Mouse (Mus musculus) kidney, postnatal 0 days (tissue): ENCODE data around the gene Lnx1. TPM values are rescaled to one million over a fixed set of nuclear protein-coding genes. Genes with fewer than 3 reads are reported as not detected.
A peak's percentile ranks its signal among the peaks of the same experiment; 100 is the strongest.

Experiments used
- ATAC-seq: fragments of 200-750 bp; cut with Nextera tagmentation; replicated peaks from 2 replicates; pipeline ENCODE4 v1.8.0; 2017; ENCODE audit warnings: low read depth, moderate number of reproducible peaks, moderate TSS enrichment, moderate library complexity; ENCODE audit not compliant: low FRiP score
- DNase-seq: peaks from one replicate; pipeline ENCODE4 v3.0.0-alpha.2; 2016; ENCODE audit warnings: low spot score
- H3K27ac ChIP-seq: fragments of 300-500 bp; sonication (generic); 2 replicates; pipeline ENCODE4 v1.5.1; 2014; ENCODE audit warnings: mild to moderate bottlenecking
- H3K27me3 ChIP-seq: fragments of 300-500 bp; sonication (generic); 2 replicates; pipeline ENCODE4 v1.6.1; 2014; ENCODE audit warnings: low read length, mixed read lengths; ENCODE audit not compliant: insufficient read depth
- H3K36me3 ChIP-seq: fragments of 300-500 bp; sonication (generic); 2 replicates; pipeline ENCODE4 v1.6.1; 2014; ENCODE audit warnings: low read length, mixed read lengths; ENCODE audit not compliant: insufficient read depth
- H3K4me1 ChIP-seq: fragments of 300-500 bp; sonication (generic); replicated peaks from 2 replicates; pipeline ENCODE4 v1.6.1; 2014; ENCODE audit warnings: antibody characterized with exemption, low read length, mixed read lengths; ENCODE audit not compliant: insufficient read depth
- H3K4me2 ChIP-seq: fragments of 300-500 bp; sonication (generic); 2 replicates; pipeline ENCODE4 v1.6.1; 2014; ENCODE audit warnings: mild to moderate bottlenecking, low read length, moderate library complexity, mixed read lengths
- H3K4me3 ChIP-seq: fragments of 300-500 bp; sonication (generic); replicated peaks from 2 replicates; pipeline ENCODE4 v1.5.1; 2014; ENCODE audit warnings: low read depth, low read length
- H3K9ac ChIP-seq: fragments of 300-500 bp; sonication (generic); 2 replicates; pipeline ENCODE4 v1.6.1; 2014; ENCODE audit warnings: low read depth, low read length
- H3K9me3 ChIP-seq: fragments of 300-500 bp; sonication (generic); replicated peaks from 2 replicates; pipeline ENCODE4 v1.6.1; 2016; ENCODE audit warnings: low read length, inconsistent platforms, mixed read lengths
- CTCF ChIP-seq: IDR thresholded peaks from 2 replicates; pipeline ENCODE4 v1.5.1; 2016; ENCODE audit warnings: antibody characterized with exemption, low read depth, mild to moderate bottlenecking, moderate library complexity
- WGBS: fragments of 180-500 bp; shearing (Covaris S2); extraction: QIAGEN DNeasy Blood & Tissue Kit; methylation state at CpG from one replicate; pipeline ENCODE4 v1.1.7; 2014; 5-methylcytosine and 5-hydroxymethylcytosine counted together
- polyA plus RNA-seq: library from polyadenylated mRNA; unstranded; fragments of >200 nt; fragmentation: Nextera tagmentation; extraction: Ambion mirVana; gene quantifications from 2 replicates; pipeline ENCODE4 v1.2.1, GENCODE M21; 2015

Lnx1 gene
- polyA plus RNA-seq, 1 experiment from 2014 or later = 3.5 TPM

- H3K4me3 ChIP-seq = no peak overlapping the region
- H3K9ac ChIP-seq = no peak overlapping the region
- ATAC-seq = no peak
- H3K36me3 ChIP-seq = peaks cover 12% of the 10 kb centered on the region; the same call in 1 of the 2 replicates
- H3K4me2 ChIP-seq = no peak overlapping the region
- H3K4me1 ChIP-seq = no peaks in the 10 kb centered on the region
- no peaks in the 10 kb centered on the region for H3K27me3 ChIP-seq
- no peaks in the 10 kb centered on the region for H3K9me3 ChIP-seq
- no peak for DNase-seq
- no peak overlapping the region for H3K27ac ChIP-seq
- 80% methylated on average over 5 of the region's 5 CpGs for WGBS
- no peak for TF ChIP-seq CTCF
Measured at GRCm38 (mm10) chr5:74600010-74600409, 102.7 kb downstream of the Lnx1 start.

DNA sequence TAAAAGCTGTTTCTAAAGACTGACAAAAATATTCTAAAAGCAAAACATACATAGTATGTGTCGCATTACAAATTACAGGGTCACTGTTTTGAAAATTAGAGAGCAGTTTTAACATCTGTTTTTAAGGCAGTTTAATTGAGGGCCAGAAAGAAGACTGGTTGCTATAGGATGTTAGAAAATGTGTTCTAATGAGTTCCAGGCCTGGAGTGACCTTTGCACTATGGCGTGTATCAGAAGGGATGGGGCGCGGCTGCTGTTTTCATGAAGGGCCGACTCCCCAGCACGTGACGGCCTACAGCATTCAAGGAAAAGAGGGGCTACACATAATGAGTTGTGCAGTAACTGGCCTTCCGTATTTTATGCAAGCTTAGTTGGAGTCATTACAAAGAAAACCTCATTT lies 109.6 kb downstream of the Lnx1 start:
- Histone ChIP-seq H3K9ac (no peak overlapping the region), H3K27ac (no peak overlapping the region), H3K4me3 (no peak overlapping the region), H3K36me3 (peaks cover 41% of the 10 kb centered on the region; the same call in 1 of the 2 replicates), H3K27me3 (no peaks in the 10 kb centered on the region), H3K4me1 (no peaks in the 10 kb centered on the region), H3K4me2 (no peak overlapping the region), H3K9me3 (no peaks in the 10 kb centered on the region)
- WGBS = 76% methylated on average over 8 of the region's 8 CpGs
- DNase-seq (no peak), ATAC-seq (no peak)
- TF ChIP-seq CTCF = no peak

- peaks cover 34% of the 10 kb centered on the region; the same call in 1 of the 2 replicates for H3K36me3 ChIP-seq
Measured at GRCm38 (mm10) chr5:74591413-74591812, 111.3 kb downstream of the Lnx1 start.

GRCm38 (mm10) chr5:74589133-74589532 lies 113.6 kb downstream of the Lnx1 start:
- peaks cover 29% of the 10 kb centered on the region; the same call in 1 of the 2 replicates for H3K36me3 ChIP-seq

More at GRCm38 (mm10) chr5:74591413-74591812, 111.3 kb downstream of the Lnx1 start:
- DNase-seq (peak; percentile 34), ATAC-seq (no peak)
- Histone ChIP-seq H3K27ac (no peak overlapping the region), H3K9me3 (no peaks in the 10 kb centered on the region), H3K9ac (no peak overlapping the region), H3K4me1 (no peaks in the 10 kb centered on the region), H3K4me3 (no peak overlapping the region), H3K27me3 (no peaks in the 10 kb centered on the region), H3K4me2 (no peak overlapping the region)
- peak; percentile 44; the same call in 1 of the 2 replicates for TF ChIP-seq CTCF
- 91% methylated on average over 5 of the region's 5 CpGs for WGBS

GRCm38 (mm10) chr5:74571767-74572166 lies 130.9 kb downstream of the Lnx1 start:
- no peaks in the 10 kb centered on the region for H3K4me1 ChIP-seq
- no peak overlapping the region for H3K4me3 ChIP-seq
- no peak overlapping the region for H3K27ac ChIP-seq
- TF ChIP-seq CTCF = no peak
- WGBS = 90% methylated on average over 6 of the region's 6 CpGs
- H3K9me3 ChIP-seq = no peaks in the 10 kb centered on the region
- peaks cover 27% of the 10 kb centered on the region; the same call in 1 of the 2 replicates for H3K36me3 ChIP-seq
- H3K9ac ChIP-seq = no peak overlapping the region
- no peak for DNase-seq
- no peak for ATAC-seq
- H3K27me3 ChIP-seq = no peaks in the 10 kb centered on the region
- H3K4me2 ChIP-seq = no peak overlapping the region

More at GRCm38 (mm10) chr5:74589133-74589532, 113.6 kb downstream of the Lnx1 start:
- H3K9me3 ChIP-seq = no peaks in the 10 kb centered on the region
- no peak overlapping the region for H3K9ac ChIP-seq
- TF ChIP-seq CTCF = no peak
- no peaks in the 10 kb centered on the region for H3K4me1 ChIP-seq
- no peak overlapping the region for H3K4me3 ChIP-seq
- peak; percentile 37 for DNase-seq
- 55% methylated on average over 7 of the region's 7 CpGs for WGBS
- peak; percentile 72 for ATAC-seq
- no peaks in the 10 kb centered on the region for H3K27me3 ChIP-seq
- no peak overlapping the region for H3K4me2 ChIP-seq
- H3K27ac ChIP-seq = no peak overlapping the region

DNA sequence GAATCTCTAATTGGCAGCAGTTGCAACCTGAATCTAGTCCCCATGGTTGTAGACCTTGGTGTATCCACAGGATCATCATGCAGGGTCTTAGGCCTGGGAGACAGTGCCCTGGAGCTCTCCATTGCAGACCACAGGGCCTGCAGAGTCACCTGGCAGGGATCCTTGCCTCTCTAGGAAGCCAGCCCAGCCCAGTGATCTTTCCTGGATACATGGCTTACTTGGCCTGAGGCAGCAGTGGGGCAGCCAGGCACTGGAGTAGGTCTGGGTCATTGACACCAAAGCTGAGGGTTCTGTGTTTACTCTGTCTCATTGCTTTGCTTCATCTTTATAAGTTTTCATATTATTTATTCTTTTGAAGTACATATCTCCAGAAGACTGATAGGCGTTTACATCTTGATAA lies 141.6 kb downstream of the Lnx1 start:
- no peak overlapping the region for H3K27ac ChIP-seq
- H3K9me3 ChIP-seq = no peaks in the 10 kb centered on the region
- no peak for TF ChIP-seq CTCF
- H3K9ac ChIP-seq = no peak overlapping the region
- no peaks in the 10 kb centered on the region for H3K4me1 ChIP-seq
- ATAC-seq = no peak
- H3K36me3 ChIP-seq = peaks cover 41% of the 10 kb centered on the region
- H3K4me3 ChIP-seq = no peak overlapping the region
- WGBS = 86% methylated on average over 1 of the region's 1 CpGs
- DNase-seq = no peak
- H3K4me2 ChIP-seq = no peak overlapping the region
- no peaks in the 10 kb centered on the region for H3K27me3 ChIP-seq

GRCm38 (mm10) chr5:74549566-74549965 lies 153.1 kb downstream of the Lnx1 start:
- H3K9me3 ChIP-seq = no peaks in the 10 kb centered on the region
- peaks cover 32% of the 10 kb centered on the region for H3K36me3 ChIP-seq
- ATAC-seq (no peak), DNase-seq (no peak)
- no peak overlapping the region for H3K9ac ChIP-seq
- no peaks in the 10 kb centered on the region for H3K27me3 ChIP-seq
- no peaks in the 10 kb centered on the region for H3K4me1 ChIP-seq
- no peak overlapping the region for H3K4me2 ChIP-seq
- WGBS = 92% methylated on average over 8 of the region's 8 CpGs
- H3K27ac ChIP-seq = no peak overlapping the region
- TF ChIP-seq CTCF = no peak
- no peak overlapping the region for H3K4me3 ChIP-seq
